Mouse (Mus musculus) intestine, postnatal 0 days (tissue): Measurements from ENCODE around the gene Erlin1. TPM values are rescaled to one million over a fixed set of nuclear protein-coding genes. Genes with fewer than 3 reads are reported as not detected.
A peak's percentile ranks its signal among the peaks of the same experiment; 100 is the strongest.

Experiments used
- ATAC-seq: fragments of 200-750 bp; cut with Nextera tagmentation; 2 replicates; pipeline ENCODE4 v1.8.0; 2017; ENCODE audit warnings: mild to moderate bottlenecking, moderate TSS enrichment, moderate library complexity
- H3K27ac ChIP-seq: fragments of 300-500 bp; sonication (generic); 2 replicates; pipeline ENCODE4 v1.5.1; 2014; ENCODE audit warnings: mild to moderate bottlenecking, low read depth, low read length, moderate library complexity
- H3K27me3 ChIP-seq: fragments of 300-500 bp; sonication (generic); replicated peaks from 2 replicates; pipeline ENCODE4 v1.6.1; 2014; ENCODE audit warnings: low read length, mixed read lengths; ENCODE audit not compliant: control insufficient read depth, insufficient read depth
- H3K36me3 ChIP-seq: fragments of 300-500 bp; sonication (generic); 2 replicates; pipeline ENCODE4 v1.6.1; 2014; ENCODE audit warnings: mild to moderate bottlenecking, moderate library complexity; ENCODE audit not compliant: control insufficient read depth, insufficient read depth
- H3K4me1 ChIP-seq: fragments of 300-500 bp; sonication (generic); replicated peaks from 2 replicates; pipeline ENCODE4 v1.6.1; 2014; ENCODE audit warnings: antibody characterized with exemption, low read length, mixed read lengths; ENCODE audit not compliant: control insufficient read depth, insufficient read depth
- H3K4me2 ChIP-seq: fragments of 300-500 bp; sonication (generic); replicated peaks from 2 replicates; pipeline ENCODE4 v1.6.1; 2014; ENCODE audit warnings: low read depth, mild to moderate bottlenecking, moderate library complexity
- H3K4me3 ChIP-seq: fragments of 300-500 bp; sonication (generic); 2 replicates; pipeline ENCODE4 v1.5.1; 2014; ENCODE audit warnings: low read depth, low read length
- H3K9ac ChIP-seq: fragments of 300-500 bp; sonication (generic); 2 replicates; pipeline ENCODE4 v1.6.1; 2014; ENCODE audit warnings: mild to moderate bottlenecking, low read depth, low read length
- H3K9me3 ChIP-seq: fragments of 300-500 bp; sonication (generic); 2 replicates; pipeline ENCODE4 v1.6.1; 2016; ENCODE audit warnings: mixed run types; ENCODE audit not compliant: control insufficient read depth
- CTCF ChIP-seq: sonication (generic); IDR thresholded peaks from 2 replicates; pipeline ENCODE4 v1.5.1; 2016; ENCODE audit warnings: low read depth, mild to moderate bottlenecking, control low read depth, antibody characterized with exemption, moderate library complexity
- WGBS: fragments of 180-500 bp; shearing (Covaris S2); extraction: QIAGEN DNeasy Blood & Tissue Kit; methylation state at CpG from one replicate; pipeline ENCODE4 v1.1.7; 2014; 5-methylcytosine and 5-hydroxymethylcytosine counted together
- polyA plus RNA-seq: library from polyadenylated mRNA; unstranded; fragments of >200 nt; fragmentation: Nextera tagmentation; extraction: Ambion mirVana; gene quantifications from 2 replicates; pipeline ENCODE4 v1.2.1, GENCODE M21; 2015

Gene Erlin1
- 21.0 and 24.3 TPM in 2 replicates for polyA plus RNA-seq

- WGBS = under 1% methylated on average over 75 of the region's 75 CpGs
- H3K4me2 ChIP-seq = peak within 1 kb of the TSS; percentile 88
- peak within 1 kb of the TSS; percentile 60 for H3K9ac ChIP-seq
- H3K36me3 ChIP-seq = peaks cover 8% of the 10 kb centered on the region; the same call in 1 of the 2 replicates
- H3K27ac ChIP-seq = peak within 1 kb of the TSS; percentile 77
- ATAC-seq = peak; percentile 67
- no peaks in the 10 kb centered on the region for H3K9me3 ChIP-seq
- TF ChIP-seq CTCF = no peak
- H3K4me1 ChIP-seq = 0 out of 2 replicates have a peak, but pooled peaks cover 4% of the 10 kb centered on the region
- H3K4me3 ChIP-seq = peak within 1 kb of the TSS; percentile 68
- H3K27me3 ChIP-seq = no peaks in the 10 kb centered on the region
Measured at GRCm38 (mm10) chr19:44069121-44069913, at the start of gene Erlin1. Erlin1 (minus strand) TSS chr19:44069785.

- no peak for TF ChIP-seq CTCF
- Histone ChIP-seq H3K9ac (no peak overlapping the region), H3K9me3 (no peaks in the 10 kb centered on the region), H3K4me2 (no peak overlapping the region), H3K27me3 (no peaks in the 10 kb centered on the region), H3K4me1 (no peaks in the 10 kb centered on the region), H3K4me3 (no peak overlapping the region), H3K27ac (no peak overlapping the region), H3K36me3 (peaks cover 69% of the 10 kb centered on the region)
- no peak for ATAC-seq
Measured at GRCm38 (mm10) chr19:44117793-44118192, 48.2 kb upstream of the Erlin1 start.

- Histone ChIP-seq H3K4me2 (no peak overlapping the region), H3K4me3 (no peak overlapping the region), H3K36me3 (peaks cover 36% of the 10 kb centered on the region), H3K9me3 (no peaks in the 10 kb centered on the region), H3K4me1 (0 out of 2 replicates have a peak, but pooled peaks cover 4% of the 10 kb centered on the region), H3K27me3 (no peaks in the 10 kb centered on the region), H3K27ac (no peak overlapping the region), H3K9ac (no peak overlapping the region)
- TF ChIP-seq CTCF = peak; percentile 74
- 64% methylated on average over 7 of the region's 7 CpGs for WGBS
- ATAC-seq = peak; percentile 29
Measured at GRCm38 (mm10) chr19:44111706-44112105, 42.1 kb upstream of the Erlin1 start.

GRCm38 (mm10) chr19:44110356-44110755 lies 40.8 kb upstream of the Erlin1 start:
- H3K4me2 ChIP-seq = no peak overlapping the region
- peaks cover 28% of the 10 kb centered on the region for H3K36me3 ChIP-seq
- H3K27ac ChIP-seq = peak overlapping the region; percentile 85
- WGBS = 50% methylated on average over 9 of the region's 9 CpGs
- 0 out of 2 replicates have a peak, but pooled peaks cover 4% of the 10 kb centered on the region for H3K4me1 ChIP-seq
- H3K4me3 ChIP-seq = no peak overlapping the region
- no peak overlapping the region for H3K9ac ChIP-seq
- no peak for TF ChIP-seq CTCF
- H3K27me3 ChIP-seq = no peaks in the 10 kb centered on the region
- H3K9me3 ChIP-seq = no peaks in the 10 kb centered on the region
- peak; percentile 63 for ATAC-seq

- no peak for TF ChIP-seq CTCF
- H3K27ac ChIP-seq = peak overlapping the region; percentile 85; the same call in 1 of the 2 replicates
- no peak overlapping the region for H3K9ac ChIP-seq
- H3K4me1 ChIP-seq = 0 out of 2 replicates have a peak, but pooled peaks cover 4% of the 10 kb centered on the region
- H3K4me3 ChIP-seq = no peak overlapping the region
- no peaks in the 10 kb centered on the region for H3K27me3 ChIP-seq
- ATAC-seq = no peak
- no peaks in the 10 kb centered on the region for H3K9me3 ChIP-seq
- H3K36me3 ChIP-seq = peaks cover 20% of the 10 kb centered on the region
- no peak overlapping the region for H3K4me2 ChIP-seq
Measured at GRCm38 (mm10) chr19:44108996-44109395, 39.4 kb upstream of the Erlin1 start.

GRCm38 (mm10) chr19:44107661-44108521 lies 38.3 kb upstream of the Erlin1 start:
- H3K4me2 ChIP-seq = peak overlapping the region; percentile 73
- peak overlapping the region; percentile 79 for H3K4me3 ChIP-seq
- H3K9ac ChIP-seq = peak overlapping the region; percentile 52
- no peaks in the 10 kb centered on the region for H3K27me3 ChIP-seq
- H3K9me3 ChIP-seq = no peaks in the 10 kb centered on the region
- peak overlapping the region; percentile 42 for H3K27ac ChIP-seq
- 0 out of 2 replicates have a peak, but pooled peaks cover 9% of the 10 kb centered on the region for H3K36me3 ChIP-seq
- no peak for TF ChIP-seq CTCF
- no peak for ATAC-seq
- 0 out of 2 replicates have a peak, but pooled peaks cover 4% of the 10 kb centered on the region for H3K4me1 ChIP-seq
- 28% methylated on average over 22 of the region's 22 CpGs for WGBS
